Mouse (Mus musculus) neural tube, embryonic 14.5 days (tissue): ENCODE measurements around the gene Fbxw8. TPM values are rescaled to one million over a fixed set of nuclear protein-coding genes. Genes with fewer than 3 reads are reported as not detected.
A peak's percentile ranks its signal among the peaks of the same experiment; 100 is the strongest.

ENCODE experiments used
- ATAC-seq: fragments of 200-750 bp; cut with Nextera tagmentation; 2 replicates; pipeline ENCODE4 v1.8.0; 2017; ENCODE audit warnings: low read depth, mild to moderate bottlenecking, moderate TSS enrichment, moderate library complexity
- H3K27ac ChIP-seq: fragments of 300-500 bp; sonication (generic); 2 replicates; pipeline ENCODE4 v1.5.1; 2014; ENCODE audit warnings: low read depth, mild to moderate bottlenecking, control low read depth, low read length, moderate library complexity, mixed read lengths
- H3K27me3 ChIP-seq: fragments of 300-500 bp; sonication (generic); 2 replicates; pipeline ENCODE4 v1.6.1; 2014; ENCODE audit warnings: low read length; ENCODE audit not compliant: control insufficient read depth, insufficient read depth
- H3K36me3 ChIP-seq: fragments of 300-500 bp; sonication (generic); 2 replicates; pipeline ENCODE4 v1.6.1; 2014; ENCODE audit warnings: low read length, mixed read lengths; ENCODE audit not compliant: control insufficient read depth, insufficient read depth
- H3K4me1 ChIP-seq: fragments of 300-500 bp; sonication (generic); 2 replicates; pipeline ENCODE4 v1.6.1; 2014; ENCODE audit warnings: low read length; ENCODE audit not compliant: control insufficient read depth, insufficient read depth
- H3K4me2 ChIP-seq: fragments of 300-500 bp; sonication (generic); 2 replicates; pipeline ENCODE4 v1.6.1; 2014; ENCODE audit warnings: mild to moderate bottlenecking, low read depth, low read length, control low read depth
- H3K4me3 ChIP-seq: fragments of 300-500 bp; sonication (generic); 2 replicates; pipeline ENCODE4 v1.5.1; 2014; ENCODE audit warnings: low read depth, low read length, control low read depth, mixed read lengths
- H3K9ac ChIP-seq: fragments of 300-500 bp; sonication (generic); replicated peaks from 2 replicates; pipeline ENCODE4 v1.6.1; 2014; ENCODE audit warnings: low read depth, mild to moderate bottlenecking, control low read depth, low read length, mixed read lengths
- H3K9me3 ChIP-seq: fragments of 300-500 bp; sonication (generic); 2 replicates; pipeline ENCODE4 v1.6.1; 2016; ENCODE audit warnings: low read length; ENCODE audit not compliant: control insufficient read depth
- whole genome bisulfite sequencing: fragments of 180-500 bp; shearing (Covaris S2); extraction: QIAGEN DNeasy Blood & Tissue Kit; methylation state at CpG from one replicate; pipeline ENCODE4 v1.1.7; 2014; 5-methylcytosine and 5-hydroxymethylcytosine counted together
- polyA plus RNA-seq: library from polyadenylated mRNA; unstranded; fragments of >200 nt; fragmentation: Nextera tagmentation; extraction: Ambion mirVana; gene quantifications from 2 replicates; pipeline ENCODE4 v1.2.1, GENCODE M21; 2014

Gene Fbxw8
- polyA plus RNA-seq, 1 experiment from 2014 or later: 16.5 TPM

- Histone ChIP-seq H3K27me3 (peaks cover 40% of the 10 kb centered on the region), H3K4me3 (no peak overlapping the region), H3K27ac (no peak overlapping the region), H3K9me3 (no peaks in the 10 kb centered on the region), H3K4me2 (no peak overlapping the region), H3K9ac (no peak overlapping the region), H3K36me3 (no peaks in the 10 kb centered on the region), H3K4me1 (peaks cover 22% of the 10 kb centered on the region; the same call in 1 of the 2 replicates)
- WGBS: 8% methylated on average over 12 of the region's 12 CpGs
- ATAC-seq: no peak
Measured at GRCm38 (mm10) chr5:118025880-118026279, 129.4 kb downstream of the Fbxw8 start.

DNA sequence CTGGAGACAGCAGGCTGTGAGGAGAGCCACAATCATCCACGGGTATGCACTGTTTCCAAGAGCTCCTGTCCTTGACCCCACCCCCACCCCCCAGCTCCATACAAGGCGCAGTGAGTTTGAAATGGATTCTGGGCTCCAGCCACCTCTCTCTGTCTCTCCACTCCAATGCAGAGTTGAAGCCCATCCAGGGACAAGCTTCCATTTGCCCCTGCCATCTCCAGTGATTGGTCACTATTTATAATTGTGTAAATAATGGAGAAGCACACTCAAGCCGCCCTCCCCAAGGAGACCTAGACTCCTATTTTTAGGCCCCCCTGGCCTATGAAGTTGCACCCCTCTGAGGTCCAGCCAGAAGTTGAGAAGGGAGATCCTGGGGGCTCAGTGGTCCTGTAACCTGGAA, 132.2 kb downstream of the Fbxw8 start:
- Histone ChIP-seq H3K9ac (no peak overlapping the region), H3K27me3 (peaks cover 16% of the 10 kb centered on the region), H3K36me3 (no peaks in the 10 kb centered on the region), H3K27ac (no peak overlapping the region), H3K4me3 (no peak overlapping the region), H3K4me1 (peaks cover 17% of the 10 kb centered on the region; the same call in 1 of the 2 replicates), H3K4me2 (no peak overlapping the region), H3K9me3 (no peaks in the 10 kb centered on the region)
- no peak for ATAC-seq
- 79% methylated on average over 3 of the region's 3 CpGs for WGBS

GRCm38 (mm10) chr5:118019905-118020304, 135.4 kb downstream of the Fbxw8 start:
- Histone ChIP-seq H3K4me3 (no peak overlapping the region), H3K27ac (no peak overlapping the region), H3K27me3 (no peaks in the 10 kb centered on the region), H3K9me3 (no peaks in the 10 kb centered on the region), H3K36me3 (no peaks in the 10 kb centered on the region), H3K4me2 (no peak overlapping the region), H3K9ac (no peak overlapping the region), H3K4me1 (peaks cover 4% of the 10 kb centered on the region; the same call in 1 of the 2 replicates)
- 62% methylated on average over 9 of the region's 11 CpGs for WGBS
- ATAC-seq: no peak

- Histone ChIP-seq H3K4me2 (no peak overlapping the region), H3K4me3 (no peak overlapping the region), H3K27me3 (no peaks in the 10 kb centered on the region), H3K9ac (no peak overlapping the region), H3K4me1 (peaks cover 4% of the 10 kb centered on the region; the same call in 1 of the 2 replicates), H3K27ac (no peak overlapping the region), H3K9me3 (no peaks in the 10 kb centered on the region), H3K36me3 (no peaks in the 10 kb centered on the region)
- ATAC-seq: no peak
- WGBS: 57% methylated on average over 5 of the region's 5 CpGs
Measured at GRCm38 (mm10) chr5:118017527-118017926, 137.7 kb downstream of the Fbxw8 start.

- H3K36me3 ChIP-seq: no peaks in the 10 kb centered on the region
- H3K9me3 ChIP-seq: no peaks in the 10 kb centered on the region
- H3K4me3 ChIP-seq: no peak overlapping the region
- no peak for ATAC-seq
- H3K27me3 ChIP-seq: no peaks in the 10 kb centered on the region
- H3K9ac ChIP-seq: no peak overlapping the region
- WGBS: 89% methylated on average over 2 of the region's 2 CpGs
- H3K4me2 ChIP-seq: no peak overlapping the region
- no peak overlapping the region for H3K27ac ChIP-seq
- H3K4me1 ChIP-seq: peaks cover 4% of the 10 kb centered on the region; the same call in 1 of the 2 replicates
Measured at GRCm38 (mm10) chr5:118015669-118016068, 139.6 kb downstream of the Fbxw8 start.

GRCm38 (mm10) chr5:118015028-118015427, 140.2 kb downstream of the Fbxw8 start:
- no peak overlapping the region for H3K4me3 ChIP-seq
- 23% methylated on average over 12 of the region's 12 CpGs for WGBS
- H3K9me3 ChIP-seq: no peaks in the 10 kb centered on the region
- H3K4me2 ChIP-seq: no peak overlapping the region
- no peak overlapping the region for H3K9ac ChIP-seq
- no peak overlapping the region for H3K27ac ChIP-seq
- H3K27me3 ChIP-seq: no peaks in the 10 kb centered on the region
- 0 out of 2 replicates have a peak, but pooled peaks have one; percentile 47 for ATAC-seq
- no peaks in the 10 kb centered on the region for H3K36me3 ChIP-seq
- H3K4me1 ChIP-seq: peaks cover 6% of the 10 kb centered on the region; the same call in 1 of the 2 replicates

Other genes starting within 250 kb of the Fbxw8 start
- gene Fbxo21, start 178.7 kb downstream of the Fbxw8 start, polyA plus RNA-seq: 143 and 159 TPM in 2 replicates
- gene Tesc, start 127.7 kb downstream of the Fbxw8 start, polyA plus RNA-seq: 2.2 and 2.5 TPM in 2 replicates
- 3.5 and 3.9 TPM in 2 replicates for gene Hrk, start 9.2 kb upstream of the Fbxw8 start, polyA plus RNA-seq
- gene Rnft2, start 89.7 kb upstream of the Fbxw8 start, polyA plus RNA-seq: 11.8 and 20.3 TPM in 2 replicates
- gene 2410131K14Rik, start 89.8 kb upstream of the Fbxw8 start, polyA plus RNA-seq: 15.7 and 16.0 TPM in 2 replicates